Mouse (Mus musculus) embryo, embryonic 10 days (tissue): ENCODE results near the gene Cstf3.

Experiments used
- DNase-seq: peaks from one replicate; pipeline ENCODE4 v3.0.0-alpha.2; 2015; ENCODE audit warnings: low spot score

Gene Cstf3

DNA sequence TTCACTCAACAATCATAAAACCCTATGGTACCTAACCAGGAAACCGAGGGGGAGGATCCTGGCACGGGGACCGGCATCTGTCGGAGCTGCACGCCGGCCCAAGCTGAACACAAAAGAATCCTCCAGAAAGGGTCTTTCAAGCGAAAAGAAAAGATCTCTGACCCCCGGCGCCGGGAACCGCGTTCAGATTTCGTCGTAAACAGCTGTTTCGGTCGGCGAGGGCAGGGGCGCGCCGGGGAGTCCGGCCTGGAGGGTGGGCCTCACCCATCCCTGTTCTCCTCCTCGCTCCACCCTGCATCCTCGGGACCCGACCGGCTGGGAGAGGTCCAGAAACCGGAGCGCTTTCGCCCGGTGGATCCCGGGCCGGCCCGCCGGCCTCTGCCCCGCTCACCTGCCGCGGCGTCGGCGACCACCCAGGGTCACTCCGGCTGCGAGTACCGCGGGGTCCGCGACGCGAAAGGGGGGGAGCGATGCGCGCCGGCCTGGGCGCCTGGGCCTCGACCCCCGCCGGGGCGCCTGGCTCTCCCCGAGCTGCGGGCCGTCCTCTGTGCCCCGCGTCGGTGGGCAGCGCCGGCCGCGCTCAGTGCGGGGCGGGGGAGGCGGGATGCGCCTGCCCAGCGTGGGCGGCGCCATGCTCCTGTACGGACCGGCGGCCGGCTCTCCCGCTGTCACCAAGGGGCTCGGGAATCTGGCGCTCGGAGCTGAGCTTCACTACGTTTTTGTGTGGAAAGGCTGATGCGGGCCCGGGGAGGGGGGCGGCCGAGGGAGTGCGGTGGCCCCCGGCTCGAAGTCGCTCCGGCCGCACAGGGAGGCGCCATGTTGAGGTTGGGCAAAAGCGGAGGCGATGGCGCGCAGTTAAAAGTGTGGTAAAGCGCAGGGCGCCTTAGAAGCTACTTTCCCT lies 121.5 kb downstream of the Cstf3 start, which contains the start of gene Tcp11l1:
Gene Tcp11l1 (minus strand): TSS at position 585 of the 901 bp plus-strand sequence.
- DNase-seq = peak; percentile 78

DNA sequence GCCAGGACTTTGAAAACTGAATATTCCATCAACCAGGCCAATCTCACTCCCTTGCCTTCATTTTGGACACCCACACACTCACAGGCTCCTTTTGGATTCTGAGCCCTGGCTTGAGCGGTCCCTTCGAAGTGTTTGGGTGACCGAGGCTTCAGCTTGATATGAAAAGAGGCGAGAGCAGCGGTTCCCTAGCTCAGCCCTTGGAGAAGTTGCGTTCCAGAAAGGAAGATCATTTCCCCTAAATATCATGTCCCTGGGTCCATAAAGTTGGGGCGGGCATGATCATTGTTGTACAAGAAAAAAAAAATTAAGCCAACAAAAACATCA lies 122.1 kb downstream of the Cstf3 start:
- DNase-seq = no peak

DNA sequence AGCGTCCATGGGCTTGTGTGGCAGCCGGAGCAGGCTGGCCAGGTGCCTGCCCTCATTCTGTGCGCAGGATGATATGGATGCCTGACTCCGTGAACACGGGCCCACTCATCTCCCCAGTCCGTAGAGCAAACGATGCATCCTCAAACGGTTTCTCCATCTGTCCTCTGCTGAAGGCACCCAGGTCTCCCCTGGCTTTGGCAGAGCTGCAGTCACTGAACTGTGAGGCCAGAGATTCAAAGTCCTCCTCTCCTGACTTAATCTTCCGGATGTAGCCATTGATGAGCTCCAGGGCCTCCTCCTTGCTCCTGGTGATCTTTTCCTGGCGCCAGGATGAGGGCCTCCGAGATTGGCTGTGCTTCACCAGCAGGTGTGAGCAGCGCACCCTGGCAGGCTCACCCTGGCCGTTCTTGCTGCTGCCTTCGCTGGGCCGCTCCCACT lies 124.0 kb downstream of the Cstf3 start:
- DNase-seq = peak; percentile 11
